7 mouse cellular contexts compared by ENCODE assay signal in the genomic region with DNA sequence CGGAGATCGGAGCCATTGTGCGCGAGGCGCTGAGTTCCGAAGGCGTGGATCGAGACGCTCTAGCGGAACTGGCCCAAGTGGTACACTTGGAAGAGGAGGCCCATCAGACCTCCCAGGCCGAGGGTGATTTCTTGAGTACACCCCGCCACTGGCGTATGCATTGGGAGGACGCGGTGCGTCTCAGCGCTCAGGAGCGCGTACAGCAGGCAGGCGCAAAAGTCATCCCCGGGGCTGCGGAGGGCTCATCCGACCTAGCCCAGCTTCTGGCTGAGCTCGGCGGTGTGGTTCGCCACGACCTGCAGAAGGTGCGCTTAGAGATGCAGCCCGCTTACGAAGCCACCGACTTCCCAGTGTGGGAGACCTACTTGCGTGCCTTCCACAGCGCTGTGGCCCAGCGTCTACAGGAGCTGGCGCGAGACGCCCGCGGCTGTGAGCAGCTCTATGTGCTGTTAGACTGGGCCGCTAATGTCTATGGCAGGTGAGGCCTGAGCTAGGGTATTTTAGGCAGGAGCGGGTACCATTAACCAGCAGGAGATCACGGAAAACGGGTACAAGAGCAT. TPM values are rescaled to one million over a fixed set of nuclear protein-coding genes. Genes with fewer than 3 reads are reported as not detected.
A peak's percentile ranks its signal among the peaks of the same experiment; 100 is the strongest.
DNase-seq lines count a peak whose midpoint lies in the region; ATAC-seq and TF ChIP-seq lines count a peak whose summit lies in the region.

No protein-coding gene starts in this region.

- no peaks in the 10 kb centered on the region for H3K27me3 ChIP-seq in testis, adult 2 months (ENCODE audit: control insufficient read depth, insufficient read depth, low read length)
- H3K27me3 ChIP-seq in forebrain, postnatal 0 days (ENCODE audit: insufficient read depth, low read length): peaks cover 43% of the 10 kb centered on the region
- H3K27me3 ChIP-seq in midbrain, embryonic 10.5 days (ENCODE audit: low read depth, poor library complexity, severe bottlenecking): peaks cover 100% of the 10 kb centered on the region

- peak overlapping the region; percentile 41 for H3K9ac ChIP-seq in forebrain, postnatal 0 days

- H3K9me3 ChIP-seq in forebrain, postnatal 0 days (ENCODE audit: low read length): no peaks in the 10 kb centered on the region
- H3K9me3 ChIP-seq in midbrain, embryonic 10.5 days (replicated peaks): no peaks in the 10 kb centered on the region

- WGBS in forebrain, postnatal 0 days: 3% methylated on average over 43 of the region's 43 CpGs
- 2% methylated on average over 43 of the region's 43 CpGs for WGBS in midbrain, embryonic 10.5 days

- H3K4me3 ChIP-seq in testis, adult 2 months (ENCODE audit: control insufficient read depth, low read depth, low read length): peak overlapping the region; percentile 23
- peak overlapping the region; percentile 32 for H3K4me3 ChIP-seq in forebrain, postnatal 0 days (ENCODE audit: low read depth, low read length)
- H3K4me3 ChIP-seq in midbrain, embryonic 10.5 days: peak overlapping the region; percentile 46

- H3K27ac ChIP-seq in testis, adult 2 months (ENCODE audit: control insufficient read depth, insufficient read depth, low read depth, low read length): no peak overlapping the region
- H3K27ac ChIP-seq in forebrain, postnatal 0 days (ENCODE audit: low read depth, low read length): no peak overlapping the region
- H3K27ac ChIP-seq in midbrain, embryonic 10.5 days (replicated peaks): no peak overlapping the region

- H3K4me1 ChIP-seq in testis, adult 2 months (ENCODE audit: control insufficient read depth, insufficient read depth, low read length): peaks cover 20% of the 10 kb centered on the region
- no peaks in the 10 kb centered on the region for H3K4me1 ChIP-seq in forebrain, postnatal 0 days (ENCODE audit: insufficient read depth)
- peaks cover 34% of the 10 kb centered on the region for H3K4me1 ChIP-seq in midbrain, embryonic 10.5 days

- peak overlapping the region; percentile 57 for H3K4me2 ChIP-seq in forebrain, postnatal 0 days (ENCODE audit: low read depth)

- TF ChIP-seq CTCF in testis, adult 2 months (IDR thresholded peaks at IDR 0.05; ENCODE audit: control insufficient read depth, insufficient read depth, insufficient replicate concordance, low read depth, low read length): no peak
- no peak for TF ChIP-seq CTCF in forebrain, postnatal 0 days (IDR thresholded peaks at IDR 0.05; ENCODE audit: low read depth)

- no peak for ATAC-seq in forebrain, postnatal 0 days

- TF ChIP-seq POLR2A in testis, adult 2 months (IDR thresholded peaks at IDR 0.05; ENCODE audit: control insufficient read depth, low read depth, low read length): no peak

- DNase-seq in testis, postnatal 10 days (ENCODE audit: low spot score): no peak
- peak; percentile 45 for DNase-seq in forebrain, postnatal 0 days
- DNase-seq in midbrain, embryonic 10.5 days (ENCODE audit: low spot score): no peak
- DNase-seq in embryo, embryonic 9.5 days (ENCODE audit: extremely low spot score): no peak
- DNase-seq in layer of hippocampus, postnatal 10 days (ENCODE audit: low spot score in 2 of 2): no peak
- DNase-seq in layer of hippocampus, adult 11-12 months (ENCODE audit: low spot score): no peak

- H3K36me3 ChIP-seq in testis, adult 2 months (ENCODE audit: control insufficient read depth, insufficient read depth, low read length): no peaks in the 10 kb centered on the region
- H3K36me3 ChIP-seq in forebrain, postnatal 0 days (ENCODE audit: insufficient read depth): no peaks in the 10 kb centered on the region
- H3K36me3 ChIP-seq in midbrain, embryonic 10.5 days: no peaks in the 10 kb centered on the region

RNA-seq across cellular contexts. Expression of a gene that starts 6.8 kb away (rescaled TPM):
- 5.5 and 6.5 TPM in 2 replicates for polyA plus RNA-seq in testis, adult 2 months (2012; rRNA removed)
- total RNA-seq in forebrain, postnatal 0 days (2014; rRNA removed): 2.1 TPM in 2 replicates
- polyA plus RNA-seq in forebrain, postnatal 0 days (2015; fragmentation: Nextera tagmentation; extraction: Ambion mirVana): 1.5 and 2.0 TPM in 2 replicates
- 3.7 and 4.3 TPM in 2 replicates for polyA plus RNA-seq in midbrain, embryonic 10.5 days (2016; fragmentation: Nextera tagmentation; extraction: Ambion mirVana)
- total RNA-seq in layer of hippocampus, postnatal 10 days (2021): 1 to 10 TPM in 1 of 2 experiments, under 1 TPM in 1; 0.41 to 1.1 TPM

RNA-seq across cellular contexts. Expression of a gene that starts 17.0 kb away (rescaled TPM):
- polyA plus RNA-seq in testis, adult 2 months (2012; rRNA removed): 0.72 and 1.3 TPM in 2 replicates
- 3.7 and 4.4 TPM in 2 replicates for total RNA-seq in forebrain, postnatal 0 days (2014; rRNA removed)
- polyA plus RNA-seq in forebrain, postnatal 0 days (2015; fragmentation: Nextera tagmentation; extraction: Ambion mirVana): 10.5 and 12.9 TPM in 2 replicates
- polyA plus RNA-seq in midbrain, embryonic 10.5 days (2016; fragmentation: Nextera tagmentation; extraction: Ambion mirVana): not detected in 2 replicates
- 1 to 10 TPM in 1 of 2 experiments, under 1 TPM in 1; 0.96 to 1.3 TPM for total RNA-seq in layer of hippocampus, postnatal 10 days (2021)

RNA-seq across cellular contexts. Expression of a gene that starts 18.6 kb away (rescaled TPM):
- 77.2 and 89.7 TPM in 2 replicates for polyA plus RNA-seq in testis, adult 2 months (2012; rRNA removed)
- total RNA-seq in forebrain, postnatal 0 days (2014; rRNA removed): 1.0 and 4.8 TPM in 2 replicates
- 0.33 and 1.2 TPM in 2 replicates for polyA plus RNA-seq in forebrain, postnatal 0 days (2015; fragmentation: Nextera tagmentation; extraction: Ambion mirVana)
- polyA plus RNA-seq in midbrain, embryonic 10.5 days (2016; fragmentation: Nextera tagmentation; extraction: Ambion mirVana): 1.6 and 2.4 TPM in 2 replicates
- total RNA-seq in layer of hippocampus, postnatal 10 days (2021): under 1 TPM; 0.62 to 0.71 TPM

RNA-seq across cellular contexts. Expression of a gene that starts 46.1 kb away (rescaled TPM):
- polyA plus RNA-seq in testis, adult 2 months (2012; rRNA removed): 55.3 and 56.8 TPM in 2 replicates
- 113 and 139 TPM in 2 replicates for total RNA-seq in forebrain, postnatal 0 days (2014; rRNA removed)
- polyA plus RNA-seq in forebrain, postnatal 0 days (2015; fragmentation: Nextera tagmentation; extraction: Ambion mirVana): 28.0 and 31.1 TPM in 2 replicates
- polyA plus RNA-seq in midbrain, embryonic 10.5 days (2016; fragmentation: Nextera tagmentation; extraction: Ambion mirVana): 31.4 and 32.0 TPM in 2 replicates
- total RNA-seq in layer of hippocampus, postnatal 10 days (2021): 100 to 1,000 TPM; 138 to 143 TPM

Comparison
In these comparisons a context has a peak if more than half of its experiments do, and no peak if none do; other contexts are left out.
1. RNA of a gene that starts 18.6 kb away (polyA plus RNA-seq): 77.2 to 89.7 TPM in testis, adult 2 months; 1.6 to 2.4 TPM in midbrain, embryonic 10.5 days and 0.33 to 1.2 TPM in forebrain, postnatal 0 days; every median in the first group is over 10 times any median in the second.
2. Peak in every context shown above with its lines, with median percentiles within 50 percentile points of each other: H3K4me3 ChIP-seq.